Mouse (Mus musculus): ENCODE measurements at regions not wholly inside any gene's neighbourhood (a gene's known extent, or its start where the extent isn't known, plus 50 kb on each side); places are given as distances from the start of the nearest gene placed in this dataset.

GRCm38 (mm10) chr2:79546206-79546605 is 88.9 kb upstream of the Itprid2 start:
- DNase-seq (ENCODE audit: low read depth in 1 of 2, low spot score in 2 of 2) = no peak

DNA sequence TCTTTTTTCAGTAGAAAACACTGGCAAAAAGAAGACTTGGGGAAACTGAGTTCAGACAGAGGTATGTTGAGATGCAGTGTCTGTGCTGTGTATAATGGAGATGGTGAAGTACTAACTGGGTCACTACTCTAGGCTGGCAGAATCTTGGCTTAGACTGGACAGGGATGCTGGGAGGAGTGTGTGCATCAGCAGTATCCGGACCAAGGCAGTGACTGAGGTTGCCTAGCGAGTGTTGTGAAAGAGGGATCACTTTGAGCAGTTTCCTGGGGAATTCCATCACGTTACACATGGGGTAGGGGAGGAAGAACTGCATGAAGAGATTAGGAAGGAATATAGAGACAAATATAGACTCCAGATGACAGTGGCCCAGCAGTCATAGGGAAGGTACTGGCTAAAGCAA is 87.9 kb upstream of the Itprid2 start:
- DNase-seq (ENCODE audit: low read depth in 1 of 2, low spot score in 2 of 2) = no peak

- DNase-seq (ENCODE audit: low read depth in 1 of 2, low spot score in 2 of 2) = no peak
Measured at GRCm38 (mm10) chr2:79548039-79548600, 87.0 kb upstream of the Itprid2 start.

- DNase-seq (ENCODE audit: low read depth in 1 of 2, low spot score in 2 of 2) = no peak
Measured at GRCm38 (mm10) chr2:79549781-79550180, 85.4 kb upstream of the Itprid2 start.

DNA sequence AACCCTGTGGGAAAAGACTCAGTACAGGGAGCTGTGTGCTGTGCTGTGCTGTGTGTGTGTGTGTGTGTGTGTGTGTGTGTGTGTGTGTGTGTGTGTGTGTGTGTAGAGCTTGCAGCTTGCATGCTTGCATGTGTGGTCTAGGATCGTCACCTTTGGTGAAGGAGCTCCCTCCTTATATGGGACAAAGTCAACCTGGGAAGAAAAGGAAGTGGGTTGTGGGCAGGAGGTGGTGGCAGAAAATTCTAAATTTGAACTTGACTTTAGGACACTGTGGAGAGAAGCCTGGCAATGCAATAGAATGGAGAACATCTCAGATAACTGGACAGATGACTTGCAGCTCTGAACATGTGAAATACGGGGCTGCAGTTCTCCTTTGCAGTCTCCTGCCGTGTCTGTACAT is 84.7 kb upstream of the Itprid2 start:
- DNase-seq (ENCODE audit: low read depth in 1 of 2, low spot score in 2 of 2) = no peak

DNA sequence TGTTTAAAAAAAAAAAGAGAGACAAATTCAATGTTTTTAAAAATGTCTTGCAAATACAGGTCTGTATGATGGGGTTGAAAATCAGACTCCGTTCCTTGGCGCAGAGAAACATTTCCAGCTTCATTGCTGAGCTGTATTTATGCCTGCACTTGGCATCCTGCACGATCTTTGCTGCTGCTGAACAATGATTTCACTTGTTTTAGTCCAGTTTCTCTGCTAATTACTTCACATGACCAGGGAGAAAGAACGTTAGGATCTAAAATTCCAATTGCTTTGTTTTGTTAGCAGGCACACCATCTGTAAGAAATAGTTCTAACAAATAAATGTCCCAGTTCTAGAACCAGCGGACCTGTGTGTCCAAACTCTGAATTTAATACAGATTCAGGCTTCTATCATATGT is 82.7 kb upstream of the Itprid2 start:
- no peak for DNase-seq (ENCODE audit: low read depth in 1 of 2, low spot score in 2 of 2)

- DNase-seq (ENCODE audit: low read depth in 1 of 2, low spot score in 2 of 2) = no peak
Measured at GRCm38 (mm10) chr2:79555395-79555794, 79.8 kb upstream of the Itprid2 start.

- DNase-seq (ENCODE audit: low read depth in 1 of 2, low spot score in 2 of 2) = no peak
Measured at GRCm38 (mm10) chr2:79557361-79557760, 77.8 kb upstream of the Itprid2 start.

DNA sequence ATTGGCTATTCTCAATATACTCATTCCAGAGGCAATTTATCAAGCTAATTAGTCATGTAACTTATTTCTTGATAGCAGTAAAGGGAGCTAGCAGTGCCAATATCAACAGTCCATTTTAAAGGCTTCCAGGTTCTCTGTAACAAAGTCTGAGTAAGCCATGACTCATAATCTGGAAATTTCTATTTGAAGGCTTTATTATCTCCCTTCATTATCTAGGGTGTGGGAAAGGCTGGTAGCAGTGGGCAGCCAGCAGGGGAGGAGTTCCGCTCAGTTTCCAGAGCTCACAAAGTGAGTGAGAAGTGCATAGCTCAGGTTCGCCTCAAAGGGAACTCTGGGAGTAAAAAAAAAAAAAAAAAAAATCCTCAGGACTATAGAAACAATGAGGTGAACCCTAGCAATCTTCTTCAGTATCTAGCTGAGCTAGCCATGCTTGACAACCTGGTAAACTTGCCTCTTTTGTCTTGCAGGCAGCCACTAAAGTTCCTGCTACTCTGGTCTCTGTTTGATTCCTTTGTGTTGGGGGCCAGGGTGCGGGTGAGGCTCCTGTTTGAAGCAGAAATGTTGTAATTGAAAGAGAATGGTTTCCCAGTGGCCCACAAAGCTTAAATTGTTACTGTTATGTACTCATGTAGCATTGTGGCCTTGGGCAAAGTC is 68.7 kb upstream of the Itprid2 start:
- DNase-seq (ENCODE audit: low read depth in 1 of 2, low spot score in 2 of 2) = no peak

DNA sequence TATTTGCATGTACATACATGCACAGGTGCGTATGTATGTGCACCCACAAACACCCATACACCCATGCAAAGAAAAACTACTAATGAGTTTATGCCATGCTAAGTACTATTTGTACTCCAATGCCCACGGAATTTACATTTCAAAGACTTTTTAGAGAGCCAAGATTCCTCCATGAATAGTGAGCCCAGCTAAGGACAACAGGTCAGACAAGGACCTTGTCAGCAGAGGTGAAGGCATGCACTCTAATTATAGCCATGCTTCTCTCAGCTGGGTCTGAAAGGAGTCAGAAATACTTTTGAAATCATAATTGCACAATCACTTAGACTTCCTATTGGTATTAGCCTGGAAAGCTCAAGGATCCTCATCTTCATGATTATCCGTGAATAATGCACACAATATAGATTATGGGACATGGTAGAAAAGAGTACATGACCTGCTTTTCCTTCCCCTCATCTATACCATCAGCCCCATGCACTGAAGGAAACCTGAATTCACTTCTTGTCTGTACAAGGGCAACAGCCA is 67.7 kb upstream of the Itprid2 start:
- DNase-seq (ENCODE audit: low read depth in 1 of 2, low spot score in 2 of 2) = no peak

GRCm38 (mm10) chr2:79569663-79570062 is 65.5 kb upstream of the Itprid2 start:
- DNase-seq (ENCODE audit: low read depth in 1 of 2, low spot score in 2 of 2) = no peak

GRCm38 (mm10) chr2:79571910-79572309 is 63.2 kb upstream of the Itprid2 start:
- no peak for DNase-seq (ENCODE audit: low read depth in 1 of 2, low spot score in 2 of 2)

DNA sequence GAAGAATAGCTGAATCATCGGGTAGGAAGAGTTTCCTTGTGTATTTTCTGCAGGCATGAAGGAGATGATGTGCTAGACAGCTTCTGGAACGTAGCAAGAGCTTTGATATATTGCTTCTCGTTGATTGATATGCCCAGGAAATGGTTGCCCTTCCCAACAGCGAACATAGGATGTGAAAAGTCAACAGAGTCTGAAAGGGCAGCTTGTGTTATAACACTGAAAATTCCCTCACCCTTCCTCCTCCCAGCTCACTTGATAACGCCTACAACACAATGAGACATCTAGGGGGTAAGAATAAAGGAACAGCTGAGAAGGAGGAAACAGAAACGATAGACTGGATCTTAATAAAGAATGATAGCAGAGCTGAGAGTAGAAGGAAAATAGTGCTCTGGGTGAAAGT is 60.1 kb upstream of the Itprid2 start:
- no peak for DNase-seq (ENCODE audit: low read depth in 1 of 2, low spot score in 2 of 2)

DNA sequence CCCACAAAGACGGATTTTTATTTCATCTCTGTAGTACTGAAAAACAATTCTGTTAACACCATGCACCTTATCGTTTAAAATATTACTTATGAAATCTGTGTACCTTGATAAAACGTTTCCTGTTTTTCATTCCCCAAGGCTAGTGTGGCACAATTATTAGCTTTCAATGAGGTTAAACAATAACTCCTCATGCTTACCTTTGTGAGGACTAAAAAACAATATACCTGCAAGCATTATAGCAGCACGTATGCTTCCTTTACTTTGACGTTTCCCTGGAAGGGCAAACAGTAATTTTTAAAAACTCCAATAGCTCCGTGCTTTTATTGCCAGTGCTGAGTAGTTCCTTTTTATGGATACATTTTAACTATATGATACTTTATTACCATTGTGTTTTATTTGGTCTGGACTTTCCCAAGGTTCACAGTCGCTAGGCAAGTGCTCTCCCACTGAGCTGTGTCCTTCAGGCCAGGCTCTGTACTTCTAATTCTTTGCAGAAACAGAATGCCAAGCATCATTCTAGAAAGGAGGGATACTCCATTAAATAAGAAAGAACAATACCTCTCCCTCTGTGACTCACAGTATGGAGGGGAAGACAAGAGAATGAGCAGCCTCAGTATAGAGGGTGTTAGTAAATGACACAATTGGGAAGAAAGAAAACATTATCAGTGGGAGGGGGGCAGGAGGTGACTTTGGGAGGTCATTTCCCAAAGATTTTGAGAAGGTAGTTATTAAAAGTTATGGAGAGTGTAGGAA is 50.0 kb upstream of the Itprid2 start:
- no peak for DNase-seq (ENCODE audit: low read depth in 1 of 2, low spot score in 2 of 2)

Data from monocyte, adult 2 months (primary cell).